Mouse (Mus musculus): ENCODE measurements around the gene Chd6. TPM values are rescaled to one million over a fixed set of nuclear protein-coding genes. Genes with fewer than 3 reads are reported as not detected.
A peak's percentile ranks its signal among the peaks of the same experiment; 100 is the strongest.
"Not testable (repeated sequence)": the region's sequence is repeated elsewhere in the genome, so short reads cannot be mapped to it uniquely, and the experiment has no call there.

Gene Chd6
- polyA plus RNA-seq, 1 experiment from 2014 or later, result 13.2 TPM

- Histone ChIP-seq H3K9me3 (ENCODE audit: control insufficient read depth, low read length) (no peaks in the 10 kb centered on the region), H3K4me3 (ENCODE audit: low read depth, low read length) (no peak overlapping the region), H3K4me2 (replicated peaks; ENCODE audit: low read depth) (no peak overlapping the region), H3K27me3 (ENCODE audit: control insufficient read depth, insufficient read depth, low read length) (no peaks in the 10 kb centered on the region), H3K36me3 (ENCODE audit: control insufficient read depth, insufficient read depth, low read length) (peaks cover 15% of the 10 kb centered on the region), H3K27ac (replicated peaks) (no peak overlapping the region), H3K9ac (ENCODE audit: low read length) (no peak overlapping the region), H3K4me1 (replicated peaks; ENCODE audit: control insufficient read depth, insufficient read depth) (no peaks in the 10 kb centered on the region)
- ATAC-seq (ENCODE audit: low FRiP score, low TSS enrichment) (peak; percentile 74), DNase-seq (ENCODE audit: low spot score) (no peak)
- 73% methylated on average over 5 of the region's 5 CpGs for WGBS
- TF ChIP-seq EP300 (optimal IDR thresholded peaks at IDR 0.05), result no peak
- TF ChIP-seq CTCF (IDR thresholded peaks at IDR 0.05; ENCODE audit: low read depth), result no peak
These were observed 135.1 kb downstream of the Chd6 start for GRCm38 (mm10) chr2:160973648-160974215.

- ATAC-seq (ENCODE audit: low FRiP score, low TSS enrichment) (no peak), DNase-seq (ENCODE audit: low spot score) (no peak)
- H3K4me2 ChIP-seq (replicated peaks; ENCODE audit: low read depth), result no peak overlapping the region
- no peaks in the 10 kb centered on the region for H3K27me3 ChIP-seq (ENCODE audit: control insufficient read depth, insufficient read depth, low read length)
- 93% methylated on average over 7 of the region's 7 CpGs for WGBS
- no peaks in the 10 kb centered on the region for H3K4me1 ChIP-seq (replicated peaks; ENCODE audit: control insufficient read depth, insufficient read depth)
- no peaks in the 10 kb centered on the region for H3K9me3 ChIP-seq (ENCODE audit: control insufficient read depth, low read length)
- peaks cover 24% of the 10 kb centered on the region for H3K36me3 ChIP-seq (ENCODE audit: control insufficient read depth, insufficient read depth, low read length)
- no peak overlapping the region for H3K9ac ChIP-seq (ENCODE audit: low read length)
- H3K27ac ChIP-seq (replicated peaks), result no peak overlapping the region
- no peak overlapping the region for H3K4me3 ChIP-seq (ENCODE audit: low read depth, low read length)
- TF ChIP-seq EP300 (optimal IDR thresholded peaks at IDR 0.05) (no peak), CTCF (IDR thresholded peaks at IDR 0.05; ENCODE audit: low read depth) (no peak)
These were observed 136.6 kb downstream of the Chd6 start for GRCm38 (mm10) chr2:160972103-160972792.

GRCm38 (mm10) chr2:160962149-160962548, 146.7 kb downstream of the Chd6 start:
- H3K9me3 ChIP-seq (ENCODE audit: control insufficient read depth, low read length), result no peaks in the 10 kb centered on the region
- no peak overlapping the region for H3K4me3 ChIP-seq (ENCODE audit: low read depth, low read length)
- DNase-seq (ENCODE audit: low spot score) (no peak), ATAC-seq (ENCODE audit: low FRiP score, low TSS enrichment) (no peak)
- no peak overlapping the region for H3K9ac ChIP-seq (ENCODE audit: low read length)
- H3K27ac ChIP-seq (replicated peaks), result no peak overlapping the region
- TF ChIP-seq CTCF (IDR thresholded peaks at IDR 0.05; ENCODE audit: low read depth), result no peak
- TF ChIP-seq EP300 (optimal IDR thresholded peaks at IDR 0.05), result no peak
- H3K36me3 ChIP-seq (ENCODE audit: control insufficient read depth, insufficient read depth, low read length), result peaks cover 13% of the 10 kb centered on the region
- no peak overlapping the region for H3K4me2 ChIP-seq (replicated peaks; ENCODE audit: low read depth)
- no peaks in the 10 kb centered on the region for H3K4me1 ChIP-seq (replicated peaks; ENCODE audit: control insufficient read depth, insufficient read depth)
- WGBS, result 94% methylated on average over 1 of the region's 1 CpGs
- no peaks in the 10 kb centered on the region for H3K27me3 ChIP-seq (ENCODE audit: control insufficient read depth, insufficient read depth, low read length)

GRCm38 (mm10) chr2:160960956-160961646, 147.8 kb downstream of the Chd6 start:
- no peak for DNase-seq (ENCODE audit: low spot score)
- Histone ChIP-seq H3K9me3 (ENCODE audit: control insufficient read depth, low read length) (no peaks in the 10 kb centered on the region), H3K4me1 (replicated peaks; ENCODE audit: control insufficient read depth, insufficient read depth) (no peaks in the 10 kb centered on the region), H3K27ac (replicated peaks) (no peak overlapping the region), H3K9ac (ENCODE audit: low read length) (no peak overlapping the region), H3K4me3 (ENCODE audit: low read depth, low read length) (no peak overlapping the region), H3K4me2 (replicated peaks; ENCODE audit: low read depth) (no peak overlapping the region), H3K27me3 (ENCODE audit: control insufficient read depth, insufficient read depth, low read length) (no peaks in the 10 kb centered on the region), H3K36me3 (ENCODE audit: control insufficient read depth, insufficient read depth, low read length) (peaks cover 16% of the 10 kb centered on the region)
- 81% methylated on average over 6 of the region's 6 CpGs for WGBS
- no peak for ATAC-seq (ENCODE audit: low FRiP score, low TSS enrichment)
- no peak for TF ChIP-seq EP300 (optimal IDR thresholded peaks at IDR 0.05)
- no peak for TF ChIP-seq CTCF (IDR thresholded peaks at IDR 0.05; ENCODE audit: low read depth)

- WGBS, result 89% methylated on average over 5 of the region's 5 CpGs
- no peaks in the 10 kb centered on the region for H3K4me1 ChIP-seq (replicated peaks; ENCODE audit: control insufficient read depth, insufficient read depth)
- H3K36me3 ChIP-seq (ENCODE audit: control insufficient read depth, insufficient read depth, low read length), result peaks cover 18% of the 10 kb centered on the region
- no peak overlapping the region for H3K4me2 ChIP-seq (replicated peaks; ENCODE audit: low read depth)
- no peak overlapping the region for H3K4me3 ChIP-seq (ENCODE audit: low read depth, low read length)
- TF ChIP-seq CTCF (IDR thresholded peaks at IDR 0.05; ENCODE audit: low read depth) (no peak), EP300 (optimal IDR thresholded peaks at IDR 0.05) (no peak)
- H3K9ac ChIP-seq (ENCODE audit: low read length), result no peak overlapping the region
- no peaks in the 10 kb centered on the region for H3K27me3 ChIP-seq (ENCODE audit: control insufficient read depth, insufficient read depth, low read length)
- DNase-seq (ENCODE audit: low spot score) (no peak), ATAC-seq (ENCODE audit: low FRiP score, low TSS enrichment) (no peak)
- H3K27ac ChIP-seq (replicated peaks), result no peak overlapping the region
- H3K9me3 ChIP-seq (ENCODE audit: control insufficient read depth, low read length), result no peaks in the 10 kb centered on the region
These were observed 149.0 kb downstream of the Chd6 start for GRCm38 (mm10) chr2:160959901-160960300.

- no peak for ATAC-seq (ENCODE audit: low FRiP score, low TSS enrichment)
- H3K4me2 ChIP-seq (replicated peaks; ENCODE audit: low read depth), result no peak overlapping the region
- no peak overlapping the region for H3K9ac ChIP-seq (ENCODE audit: low read length)
- TF ChIP-seq CTCF (IDR thresholded peaks at IDR 0.05; ENCODE audit: low read depth) (peak; percentile 59), EP300 (optimal IDR thresholded peaks at IDR 0.05) (no peak)
- peaks cover 24% of the 10 kb centered on the region for H3K36me3 ChIP-seq (ENCODE audit: control insufficient read depth, insufficient read depth, low read length)
- no peaks in the 10 kb centered on the region for H3K9me3 ChIP-seq (ENCODE audit: control insufficient read depth, low read length)
- H3K27ac ChIP-seq (replicated peaks), result no peak overlapping the region
- WGBS, result 86% methylated on average over 5 of the region's 5 CpGs
- H3K4me3 ChIP-seq (ENCODE audit: low read depth, low read length), result no peak overlapping the region
- H3K4me1 ChIP-seq (replicated peaks; ENCODE audit: control insufficient read depth, insufficient read depth), result no peaks in the 10 kb centered on the region
- H3K27me3 ChIP-seq (ENCODE audit: control insufficient read depth, insufficient read depth, low read length), result no peaks in the 10 kb centered on the region
- no peak for DNase-seq (ENCODE audit: low spot score)
These were observed 150.1 kb downstream of the Chd6 start for GRCm38 (mm10) chr2:160958737-160959136.

- H3K9me3 ChIP-seq (ENCODE audit: control insufficient read depth, low read length); DNase-seq (ENCODE audit: low spot score); H3K27ac ChIP-seq (replicated peaks); H3K4me1 ChIP-seq (replicated peaks; ENCODE audit: control insufficient read depth, insufficient read depth); ATAC-seq (ENCODE audit: low FRiP score, low TSS enrichment); H3K9ac ChIP-seq (ENCODE audit: low read length); H3K4me3 ChIP-seq (ENCODE audit: low read depth, low read length); H3K4me2 ChIP-seq (replicated peaks; ENCODE audit: low read depth); H3K27me3 ChIP-seq (ENCODE audit: control insufficient read depth, insufficient read depth, low read length): not testable (repeated sequence)
- peaks cover 28% of the 10 kb centered on the region for H3K36me3 ChIP-seq (ENCODE audit: control insufficient read depth, insufficient read depth, low read length)
These were observed 151.1 kb downstream of the Chd6 start for GRCm38 (mm10) chr2:160957801-160958200.

GRCm38 (mm10) chr2:160957307-160957706, 151.6 kb downstream of the Chd6 start:
- not testable (repeated sequence) for H3K4me3 ChIP-seq (ENCODE audit: low read depth, low read length); H3K27me3 ChIP-seq (ENCODE audit: control insufficient read depth, insufficient read depth, low read length); H3K9me3 ChIP-seq (ENCODE audit: control insufficient read depth, low read length); H3K4me1 ChIP-seq (replicated peaks; ENCODE audit: control insufficient read depth, insufficient read depth); H3K27ac ChIP-seq (replicated peaks); DNase-seq (ENCODE audit: low spot score); H3K9ac ChIP-seq (ENCODE audit: low read length); H3K4me2 ChIP-seq (replicated peaks; ENCODE audit: low read depth); ATAC-seq (ENCODE audit: low FRiP score, low TSS enrichment)
- peaks cover 28% of the 10 kb centered on the region for H3K36me3 ChIP-seq (ENCODE audit: control insufficient read depth, insufficient read depth, low read length)
